Mouse (Mus musculus) neural tube, embryonic 14.5 days (tissue): ENCODE results near the gene Dedd. TPM values are rescaled to one million over a fixed set of nuclear protein-coding genes. Genes with fewer than 3 reads are reported as not detected.

Experiments used
- ATAC-seq: fragments of 200-750 bp; cut with Nextera tagmentation; 2 replicates; pipeline ENCODE4 v1.8.0; 2017; ENCODE audit warnings: low read depth, mild to moderate bottlenecking, moderate TSS enrichment, moderate library complexity
- H3K27ac ChIP-seq: fragments of 300-500 bp; sonication (generic); 2 replicates; pipeline ENCODE4 v1.5.1; 2014; ENCODE audit warnings: low read depth, mild to moderate bottlenecking, control low read depth, low read length, moderate library complexity, mixed read lengths
- H3K27me3 ChIP-seq: fragments of 300-500 bp; sonication (generic); 2 replicates; pipeline ENCODE4 v1.6.1; 2014; ENCODE audit warnings: low read length; ENCODE audit not compliant: control insufficient read depth, insufficient read depth
- H3K36me3 ChIP-seq: fragments of 300-500 bp; sonication (generic); 2 replicates; pipeline ENCODE4 v1.6.1; 2014; ENCODE audit warnings: low read length, mixed read lengths; ENCODE audit not compliant: control insufficient read depth, insufficient read depth
- H3K4me1 ChIP-seq: fragments of 300-500 bp; sonication (generic); 2 replicates; pipeline ENCODE4 v1.6.1; 2014; ENCODE audit warnings: low read length; ENCODE audit not compliant: control insufficient read depth, insufficient read depth
- H3K4me2 ChIP-seq: fragments of 300-500 bp; sonication (generic); 2 replicates; pipeline ENCODE4 v1.6.1; 2014; ENCODE audit warnings: mild to moderate bottlenecking, low read depth, low read length, control low read depth
- H3K4me3 ChIP-seq: fragments of 300-500 bp; sonication (generic); 2 replicates; pipeline ENCODE4 v1.5.1; 2014; ENCODE audit warnings: low read depth, low read length, control low read depth, mixed read lengths
- H3K9ac ChIP-seq: fragments of 300-500 bp; sonication (generic); replicated peaks from 2 replicates; pipeline ENCODE4 v1.6.1; 2014; ENCODE audit warnings: low read depth, mild to moderate bottlenecking, control low read depth, low read length, mixed read lengths
- H3K9me3 ChIP-seq: fragments of 300-500 bp; sonication (generic); 2 replicates; pipeline ENCODE4 v1.6.1; 2016; ENCODE audit warnings: low read length; ENCODE audit not compliant: control insufficient read depth
- WGBS: fragments of 180-500 bp; shearing (Covaris S2); extraction: QIAGEN DNeasy Blood & Tissue Kit; methylation state at CpG from one replicate; pipeline ENCODE4 v1.1.7; 2014; 5-methylcytosine and 5-hydroxymethylcytosine counted together
- polyA plus RNA-seq: library from polyadenylated mRNA; unstranded; fragments of >200 nt; fragmentation: Nextera tagmentation; extraction: Ambion mirVana; gene quantifications from 2 replicates; pipeline ENCODE4 v1.2.1, GENCODE M21; 2014

Dedd gene
- polyA plus RNA-seq, 1 experiment from 2014 or later, result 48.0 TPM

DNA sequence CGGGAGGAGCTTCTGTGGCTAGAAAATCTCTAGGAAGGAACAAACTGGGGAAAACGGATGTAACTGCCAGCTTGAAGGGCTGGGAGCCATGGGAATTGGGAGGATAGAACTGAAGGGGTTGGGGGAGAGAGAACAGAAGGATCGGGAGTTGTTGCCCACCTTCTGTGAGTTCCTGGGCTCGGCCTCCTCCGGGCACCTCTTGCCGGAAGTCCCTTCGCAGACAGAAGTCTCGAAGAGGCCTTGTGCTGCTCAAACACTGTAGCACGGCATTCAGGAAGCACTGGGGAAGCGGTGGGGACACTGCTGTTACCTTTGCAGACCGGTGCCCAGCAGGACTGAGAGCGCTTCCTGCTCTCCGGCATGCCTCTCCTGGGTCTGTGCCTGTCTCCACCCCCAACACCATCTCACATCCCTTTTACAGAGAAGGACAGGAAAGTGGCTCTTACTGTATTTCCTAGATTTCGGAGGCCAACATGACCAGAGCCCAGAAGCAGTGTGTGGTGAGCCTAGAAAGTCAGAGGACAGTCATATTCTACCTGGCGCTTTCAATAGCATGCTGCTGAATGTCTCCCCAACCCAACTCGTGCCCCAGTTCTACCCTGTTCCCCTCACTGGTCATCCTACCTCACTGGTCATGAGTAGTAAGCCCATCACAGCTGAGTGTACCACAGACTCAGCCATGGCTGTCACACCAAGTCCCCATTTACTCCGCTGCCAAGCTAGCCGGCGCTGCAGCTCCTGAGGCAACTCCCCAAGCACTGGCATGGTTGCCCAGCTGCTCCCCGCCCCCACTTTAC lies 43.7 kb upstream of the Dedd start:
- WGBS, result 86% methylated on average over 20 of the region's 20 CpGs

GRCm38 (mm10) chr1:171286517-171286916 lies 42.4 kb upstream of the Dedd start:
- no peak for ATAC-seq
- peak overlapping the region; percentile 70 for H3K4me2 ChIP-seq
- H3K36me3 ChIP-seq, result peaks cover 18% of the 10 kb centered on the region
- peak overlapping the region; percentile 94; the same call in 1 of the 2 replicates for H3K4me3 ChIP-seq
- WGBS, result 93% methylated on average over 19 of the region's 19 CpGs
- H3K4me1 ChIP-seq, result peaks cover 9% of the 10 kb centered on the region
- H3K9me3 ChIP-seq, result no peaks in the 10 kb centered on the region
- peak overlapping the region; percentile 98; the same call in 1 of the 2 replicates for H3K9ac ChIP-seq
- no peak overlapping the region for H3K27ac ChIP-seq
- H3K27me3 ChIP-seq, result no peaks in the 10 kb centered on the region

More for the DNA sequence above, 43.7 kb upstream of the Dedd start:
- Histone ChIP-seq H3K9ac (no peak overlapping the region), H3K4me3 (no peak overlapping the region), H3K36me3 (peaks cover 18% of the 10 kb centered on the region), H3K4me1 (peaks cover 10% of the 10 kb centered on the region), H3K27ac (no peak overlapping the region), H3K4me2 (no peak overlapping the region), H3K9me3 (no peaks in the 10 kb centered on the region), H3K27me3 (no peaks in the 10 kb centered on the region)
- no peak for ATAC-seq

- ATAC-seq, result peak; percentile 95
- peaks cover 9% of the 10 kb centered on the region for H3K4me1 ChIP-seq
- no peaks in the 10 kb centered on the region for H3K27me3 ChIP-seq
- peak within 1 kb of the TSS; percentile 94 for H3K4me3 ChIP-seq
- H3K9me3 ChIP-seq, result no peaks in the 10 kb centered on the region
- peak within 1 kb of the TSS; percentile 93 for H3K27ac ChIP-seq
- peaks cover 14% of the 10 kb centered on the region for H3K36me3 ChIP-seq
- WGBS, result under 1% methylated on average over 49 of the region's 49 CpGs
- peak within 1 kb of the TSS; percentile 70 for H3K4me2 ChIP-seq
- peak within 1 kb of the TSS; percentile 98 for H3K9ac ChIP-seq
Measured at GRCm38 (mm10) chr1:171287136-171288081, 41.5 kb upstream of the Dedd start, which contains the start of gene Usp21. Gene Usp21 (minus strand): TSS chr1:171287991.

GRCm38 (mm10) chr1:171288328-171288727 lies 40.6 kb upstream of the Dedd start:
- ATAC-seq, result no peak

DNA sequence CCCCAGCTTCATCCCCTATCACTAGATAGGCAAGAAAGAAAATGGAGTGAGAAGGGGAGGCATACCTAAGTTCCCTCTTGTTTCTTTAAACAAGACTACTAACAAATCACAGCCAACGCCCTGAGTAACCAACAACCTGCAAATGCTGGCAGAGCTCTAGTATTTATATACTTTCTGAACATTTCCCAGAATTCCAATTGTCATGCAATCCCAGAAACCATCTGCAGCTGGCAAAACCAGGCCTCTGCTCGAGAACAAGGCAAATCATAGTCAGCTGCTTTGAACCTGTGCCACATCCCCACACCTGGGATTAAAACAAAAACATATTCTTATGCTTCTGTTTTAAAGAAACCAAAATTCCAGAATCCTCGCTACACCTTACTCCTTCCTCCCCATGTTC lies 35.6 kb upstream of the Dedd start:
- Histone ChIP-seq H3K36me3 (no peaks in the 10 kb centered on the region; the same call in 1 of the 2 replicates), H3K4me2 (peak overlapping the region; percentile 65), H3K4me1 (peaks cover 8% of the 10 kb centered on the region), H3K9me3 (no peaks in the 10 kb centered on the region), H3K27ac (no peak overlapping the region), H3K4me3 (peak overlapping the region; percentile 72), H3K27me3 (no peaks in the 10 kb centered on the region; the same call in 1 of the 2 replicates), H3K9ac (no peak overlapping the region)
- no peak for ATAC-seq
- WGBS, result 87% methylated on average over 3 of the region's 3 CpGs

More at GRCm38 (mm10) chr1:171288328-171288727, 40.6 kb upstream of the Dedd start:
- peak overlapping the region; percentile 70; the same call in 1 of the 2 replicates for H3K4me2 ChIP-seq
- peak overlapping the region; percentile 18; the same call in 1 of the 2 replicates for H3K27ac ChIP-seq
- no peaks in the 10 kb centered on the region for H3K27me3 ChIP-seq
- peak overlapping the region; percentile 94; the same call in 1 of the 2 replicates for H3K4me3 ChIP-seq
- H3K9ac ChIP-seq, result no peak overlapping the region
- H3K4me1 ChIP-seq, result peaks cover 12% of the 10 kb centered on the region
- 63% methylated on average over 4 of the region's 4 CpGs for WGBS
- no peaks in the 10 kb centered on the region for H3K9me3 ChIP-seq
- H3K36me3 ChIP-seq, result peaks cover 13% of the 10 kb centered on the region

DNA sequence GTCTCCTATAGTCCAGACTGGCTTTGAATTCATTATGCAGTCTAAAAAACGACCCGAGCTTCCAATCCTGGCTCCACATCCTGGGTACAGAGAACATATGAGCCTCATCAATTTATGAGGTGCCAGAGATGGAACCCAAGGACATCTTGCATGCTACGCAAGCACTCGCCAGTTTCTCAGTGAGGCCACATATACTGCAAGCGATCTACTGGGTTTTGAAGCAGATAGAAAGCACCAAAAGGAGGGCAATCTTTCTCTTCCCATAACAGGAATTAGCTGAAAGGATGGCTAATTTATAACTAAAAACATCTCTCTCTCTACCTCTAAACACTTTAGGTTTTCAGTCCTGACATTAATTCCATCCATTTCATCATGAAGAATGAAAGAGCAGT lies 35.0 kb upstream of the Dedd start:
- no peaks in the 10 kb centered on the region; the same call in 1 of the 2 replicates for H3K36me3 ChIP-seq
- no peaks in the 10 kb centered on the region; the same call in 1 of the 2 replicates for H3K27me3 ChIP-seq
- peaks cover 8% of the 10 kb centered on the region for H3K4me1 ChIP-seq
- H3K4me3 ChIP-seq, result peak overlapping the region; percentile 72
- peak overlapping the region; percentile 65 for H3K4me2 ChIP-seq
- ATAC-seq, result no peak
- peak overlapping the region; percentile 95 for H3K27ac ChIP-seq
- H3K9me3 ChIP-seq, result no peaks in the 10 kb centered on the region
- WGBS, result 34% methylated on average over 5 of the region's 5 CpGs
- H3K9ac ChIP-seq, result peak overlapping the region; percentile 89

GRCm38 (mm10) chr1:171294298-171295062 lies 34.5 kb upstream of the Dedd start, which contains the start of gene Ufc1:
Gene Ufc1 (minus strand): TSS chr1:171295024.
- under 1% methylated on average over 42 of the region's 42 CpGs for WGBS
- no peaks in the 10 kb centered on the region; the same call in 1 of the 2 replicates for H3K27me3 ChIP-seq
- peak within 1 kb of the TSS; percentile 89 for H3K9ac ChIP-seq

GRCm38 (mm10) chr1:171295063-171295402 lies 33.9 kb upstream of the Dedd start:
- Histone ChIP-seq H3K27ac (peak overlapping the region; percentile 95), H3K27me3 (no peaks in the 10 kb centered on the region; the same call in 1 of the 2 replicates), H3K36me3 (no peaks in the 10 kb centered on the region), H3K9me3 (no peaks in the 10 kb centered on the region), H3K4me2 (peak overlapping the region; percentile 65), H3K9ac (peak overlapping the region; percentile 89), H3K4me3 (peak overlapping the region; percentile 72), H3K4me1 (peaks cover 8% of the 10 kb centered on the region)
- WGBS, result 20% methylated on average over 3 of the region's 3 CpGs
- ATAC-seq, result peak; percentile 58; the same call in 1 of the 2 replicates

More at GRCm38 (mm10) chr1:171294298-171295062, 34.5 kb upstream of the Dedd start, which contains the start of gene Ufc1:
- Histone ChIP-seq H3K9me3 (no peaks in the 10 kb centered on the region), H3K4me3 (peak within 1 kb of the TSS; percentile 72), H3K4me2 (peak within 1 kb of the TSS; percentile 65), H3K27ac (peak within 1 kb of the TSS; percentile 95), H3K36me3 (no peaks in the 10 kb centered on the region; the same call in 1 of the 2 replicates), H3K4me1 (peaks cover 8% of the 10 kb centered on the region)
- peak; percentile 84 for ATAC-seq
